Mouse (Mus musculus): ENCODE data around the gene Emx1. TPM values are rescaled to one million over a fixed set of nuclear protein-coding genes. Genes with fewer than 3 reads are reported as not detected.

Gene Emx1
- total RNA-seq, 2 experiments from 2014 or later: 34.2 to 45.2 TPM

DNA sequence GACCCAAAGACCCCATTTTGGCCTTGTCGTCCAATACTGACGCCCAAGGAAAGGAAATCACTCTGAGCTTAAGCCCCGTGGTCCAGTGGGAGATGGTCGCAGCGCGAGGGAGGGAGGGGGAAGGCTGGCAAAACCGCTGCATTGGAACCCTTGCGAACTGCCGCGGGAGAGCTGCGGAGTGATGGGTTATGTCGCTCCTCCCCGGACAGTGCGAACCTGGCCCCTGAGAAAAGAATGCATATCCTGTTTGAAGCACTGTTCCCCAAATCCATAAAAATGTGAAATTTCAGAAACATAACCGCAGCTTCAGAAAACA is 536 bp upstream of the Emx1 start:
- DNase-seq (ENCODE audit: low spot score in 2 of 2): no peak
- intact Hi-C loops (cut with DNase I): no loop called here

DNA sequence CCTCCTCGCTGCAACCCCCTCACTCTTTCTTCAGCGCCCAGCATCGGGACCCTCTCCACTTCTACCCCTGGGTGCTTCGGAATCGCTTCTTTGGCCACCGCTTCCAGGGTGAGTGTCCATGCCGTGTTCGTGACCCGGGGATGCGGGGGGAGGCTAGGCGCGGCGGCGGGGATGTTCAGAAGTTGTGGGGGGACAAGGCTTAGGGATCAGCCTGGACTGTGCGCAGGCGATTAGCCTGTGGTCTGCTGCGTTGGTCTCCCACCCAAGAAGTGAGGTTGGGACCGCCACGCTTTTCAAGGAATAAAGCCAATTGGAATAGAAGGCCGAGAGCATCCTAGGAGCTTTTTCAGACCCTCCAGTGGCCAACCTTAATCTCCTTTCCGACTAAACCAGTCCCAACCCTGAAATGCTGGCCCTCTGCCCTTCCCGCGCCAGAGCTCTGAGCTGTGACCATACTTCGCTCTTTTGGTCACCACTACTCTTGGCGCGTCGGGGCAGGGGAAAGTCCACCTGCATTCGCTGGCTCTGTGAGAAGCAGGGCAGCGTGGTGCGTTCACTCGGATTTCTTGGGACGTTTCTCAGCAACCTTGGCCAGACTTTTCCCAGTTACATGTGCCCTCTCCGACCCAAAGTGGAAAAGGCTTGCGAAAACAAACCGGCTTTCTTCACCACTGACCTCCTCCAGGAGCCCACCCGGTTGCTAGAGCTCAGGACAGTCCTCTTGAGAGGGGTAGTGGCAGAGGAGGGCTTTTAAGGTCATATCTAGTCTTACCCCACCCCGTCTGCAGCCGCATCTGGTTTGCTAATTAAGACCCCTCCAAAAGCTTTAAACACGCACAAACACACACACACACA is 1.2 kb downstream of the Emx1 start:
- DNase-seq (ENCODE audit: low spot score in 2 of 2): no peak
- intact Hi-C loops (cut with DNase I): no loop called here

DNA sequence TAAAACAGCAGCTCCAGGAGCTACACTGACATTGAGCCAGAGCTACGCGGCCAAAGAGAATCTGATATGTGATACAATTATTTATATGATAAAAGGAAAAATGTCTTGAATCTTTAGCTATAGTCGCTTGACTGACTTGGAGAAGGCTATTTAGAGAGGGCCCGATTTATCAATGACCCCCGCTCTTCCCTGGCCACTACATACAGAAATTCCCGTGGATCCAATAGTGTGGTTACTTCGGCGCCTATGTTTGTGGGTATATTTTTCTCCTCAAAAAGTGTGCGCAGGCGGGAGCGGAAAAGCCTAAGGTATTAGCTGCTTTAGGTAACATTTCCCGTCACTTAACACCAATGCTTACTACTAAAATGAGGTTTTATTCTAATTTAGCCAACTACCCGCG is 2.1 kb downstream of the Emx1 start:
- no peak for DNase-seq (ENCODE audit: low spot score in 2 of 2)
- intact Hi-C loops (cut with DNase I): no loop called here

DNA sequence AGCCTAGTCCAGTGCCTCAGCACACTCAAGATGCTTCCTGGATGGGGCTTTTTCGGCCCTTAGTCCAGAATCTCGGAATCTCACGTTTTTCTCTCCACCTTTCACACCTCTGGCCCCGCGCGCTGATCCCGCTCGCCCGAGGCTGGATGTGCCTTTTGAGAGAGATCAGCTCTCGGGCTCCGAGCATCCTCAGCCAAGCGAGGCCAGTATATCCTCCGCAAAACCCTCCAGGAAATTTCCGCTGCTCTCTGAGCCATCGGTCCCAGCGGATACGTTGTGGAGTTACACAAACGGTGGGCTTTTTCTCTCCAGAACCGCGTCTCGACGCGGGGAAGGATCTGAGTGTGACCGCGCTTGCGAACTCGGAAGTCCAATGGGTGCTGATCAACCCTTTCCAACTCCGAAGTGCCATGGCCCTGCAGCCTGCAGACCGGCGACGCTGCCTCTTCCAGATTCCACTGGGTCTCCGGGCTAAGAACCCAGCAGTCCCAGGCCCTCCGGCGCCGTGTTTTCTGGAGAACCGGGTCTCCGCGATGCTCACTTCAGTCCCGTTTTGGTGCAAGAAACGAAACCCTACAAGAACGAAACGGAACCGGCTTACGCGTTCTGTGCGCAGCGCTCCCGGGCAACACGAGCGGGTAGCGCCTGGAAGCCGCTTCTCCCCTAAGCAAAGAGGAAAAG is 2.8 kb downstream of the Emx1 start:
- DNase-seq (ENCODE audit: low spot score in 2 of 2): peak; percentile 60 to 62
- intact Hi-C loops (cut with DNase I): loop anchor here (1.0 kb wide), 1 partner anchor 28 kb away; no protein-coding TSS in a partner anchor

GRCm38 (mm10) chr6:85190671-85191070 is 3.4 kb downstream of the Emx1 start:
- intact Hi-C loops (cut with DNase I): loop anchor here (1.0 kb wide), 1 partner anchor 28 kb away; no protein-coding TSS in a partner anchor

GRCm38 (mm10) chr6:85191751-85192440 is 4.7 kb downstream of the Emx1 start:
- no peak for DNase-seq (ENCODE audit: low spot score in 2 of 2)
- intact Hi-C loops (cut with DNase I): no loop called here

More at GRCm38 (mm10) chr6:85190671-85191070, 3.4 kb downstream of the Emx1 start:
- DNase-seq (ENCODE audit: low spot score in 2 of 2): no peak

GRCm38 (mm10) chr6:85193381-85194318 is 6.4 kb downstream of the Emx1 start:
- no peak for DNase-seq (ENCODE audit: low spot score in 2 of 2)
- intact Hi-C loops (cut with DNase I): no loop called here

- intact Hi-C loops (cut with DNase I): no loop called here
Measured at GRCm38 (mm10) chr6:85197951-85198350, 10.7 kb downstream of the Emx1 start.

GRCm38 (mm10) chr6:85206182-85206938 is 19.1 kb downstream of the Emx1 start:
- intact Hi-C loops (cut with DNase I): no loop called here
- DNase-seq (ENCODE audit: low spot score in 2 of 2): peak; percentile 59 to 60

More at GRCm38 (mm10) chr6:85197951-85198350, 10.7 kb downstream of the Emx1 start:
- DNase-seq (ENCODE audit: low spot score in 2 of 2): peak in 1 of 2 experiments; percentile 4

DNA sequence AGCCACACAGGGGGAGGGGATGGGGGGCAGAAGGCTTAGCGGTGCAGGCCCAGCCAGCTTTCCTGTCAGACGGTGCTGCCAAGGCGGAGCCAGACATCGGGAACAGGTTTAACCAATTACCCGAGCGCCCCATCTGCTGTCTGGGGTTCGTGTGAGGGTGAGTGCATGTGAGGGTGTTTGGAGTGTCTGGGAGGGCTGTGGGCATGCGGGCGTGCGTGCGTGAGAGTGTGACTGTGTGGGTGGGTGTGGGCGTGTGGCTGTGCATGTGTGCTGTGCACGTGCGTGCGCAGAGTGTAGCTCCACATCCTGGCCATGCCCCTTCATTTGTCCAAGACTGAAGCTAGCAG is 19.7 kb downstream of the Emx1 start:
- peak; percentile 60 to 72 for DNase-seq (ENCODE audit: low spot score in 2 of 2)
- intact Hi-C loops (cut with DNase I): no loop called here

- intact Hi-C loops (cut with DNase I): no loop called here
- no peak for DNase-seq (ENCODE audit: low spot score in 2 of 2)
Measured at GRCm38 (mm10) chr6:85207345-85207744, 20.1 kb downstream of the Emx1 start.

- no peak for DNase-seq (ENCODE audit: low spot score in 2 of 2)
- intact Hi-C loops (cut with DNase I): no loop called here
Measured at GRCm38 (mm10) chr6:85209226-85209967, 22.2 kb downstream of the Emx1 start.

GRCm38 (mm10) chr6:85210686-85211085 is 23.4 kb downstream of the Emx1 start:
- intact Hi-C loops (cut with DNase I): no loop called here
- no peak for DNase-seq (ENCODE audit: low spot score in 2 of 2)

- DNase-seq (ENCODE audit: low spot score in 2 of 2): no peak
- intact Hi-C loops (cut with DNase I): loop anchor here (1.0 to 2.0 kb wide), 2 partner anchors 28 to 59 kb away; no protein-coding TSS in a partner anchor
Measured at GRCm38 (mm10) chr6:85218251-85218650, 31.0 kb downstream of the Emx1 start.

DNA sequence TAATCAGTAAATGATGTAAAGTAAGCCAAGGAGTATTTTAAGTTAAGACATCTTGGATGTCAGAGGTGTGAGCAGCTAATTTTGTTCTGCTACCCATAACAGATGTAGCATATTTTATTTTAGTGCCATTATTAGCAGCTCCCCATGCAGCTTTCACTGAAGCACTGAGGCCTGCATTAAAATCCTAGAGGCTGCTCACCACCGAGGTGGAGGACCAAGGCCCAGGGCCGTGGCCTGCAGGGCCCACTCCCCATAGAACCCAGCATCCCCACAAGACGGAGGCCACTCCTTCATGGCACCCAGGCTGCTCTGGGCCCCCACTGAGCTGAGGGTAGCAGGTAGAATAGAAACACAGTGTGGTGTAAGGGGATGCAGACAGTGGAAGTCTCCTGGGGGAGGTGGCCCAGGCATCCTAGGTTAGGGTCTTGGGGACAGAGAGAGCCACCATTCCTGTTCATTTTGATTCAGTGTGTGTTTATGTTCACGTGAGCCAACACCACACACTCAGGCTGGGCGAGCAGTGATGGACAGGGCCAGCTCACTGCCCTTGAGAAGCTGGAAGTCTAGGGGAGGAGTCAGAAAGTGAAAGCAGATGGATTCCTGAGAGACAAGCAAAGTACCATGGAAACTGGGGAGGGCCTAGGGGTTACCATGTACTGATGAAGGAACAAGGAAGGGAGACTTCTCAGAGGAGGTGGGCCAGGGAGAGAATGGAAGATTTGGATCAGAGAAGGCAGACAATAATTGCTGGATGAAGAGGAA is 31.6 kb downstream of the Emx1 start:
- intact Hi-C loops (cut with DNase I): loop anchor here (1.0 to 2.0 kb wide), 2 partner anchors 29 to 58 kb away; no protein-coding TSS in a partner anchor
- DNase-seq (ENCODE audit: low spot score in 2 of 2): peak; percentile 52 to 56

- peak; percentile 35 to 62 for DNase-seq (ENCODE audit: low spot score in 2 of 2)
- intact Hi-C loops (cut with DNase I): loop anchor here (2.0 kb wide), 1 partner anchor 57 kb away; no protein-coding TSS in a partner anchor
Measured at GRCm38 (mm10) chr6:85219706-85220105, 32.5 kb downstream of the Emx1 start.

- intact Hi-C loops (cut with DNase I): no loop called here
- no peak for DNase-seq (ENCODE audit: low spot score in 2 of 2)
Measured at GRCm38 (mm10) chr6:85220917-85221316, 33.7 kb downstream of the Emx1 start.

All from left cerebral cortex, postnatal 36 days (tissue).